Mouse (Mus musculus) embryonic facial prominence, embryonic 14.5 days (tissue): Measurements from ENCODE around the gene Gm17622. TPM values are rescaled to one million over a fixed set of nuclear protein-coding genes. Genes with fewer than 3 reads are reported as not detected.

Experiments used
- ATAC-seq: fragments of 200-750 bp; cut with Nextera tagmentation; 2 replicates; pipeline ENCODE4 v1.8.0; 2017; ENCODE audit warnings: low read depth, moderate number of reproducible peaks, moderate TSS enrichment
- DNase-seq: peaks from one replicate; pipeline ENCODE4 v3.0.0-alpha.2; 2015; ENCODE audit warnings: low spot score
- H3K27ac ChIP-seq: fragments of 300-500 bp; sonication (generic); replicated peaks from 2 replicates; pipeline ENCODE4 v1.5.1; 2014; ENCODE audit warnings: low read depth, mild to moderate bottlenecking, low read length, moderate library complexity
- H3K27me3 ChIP-seq: fragments of 300-500 bp; sonication (generic); replicated peaks from 2 replicates; pipeline ENCODE4 v1.6.1; 2014; ENCODE audit warnings: low read length; ENCODE audit not compliant: control insufficient read depth, insufficient read depth
- H3K36me3 ChIP-seq: fragments of 300-500 bp; sonication (generic); 2 replicates; pipeline ENCODE4 v1.6.1; 2014; ENCODE audit warnings: low read length, mixed read lengths; ENCODE audit not compliant: control insufficient read depth, insufficient read depth
- H3K4me1 ChIP-seq: fragments of 300-500 bp; sonication (generic); 2 replicates; pipeline ENCODE4 v1.6.1; 2014; ENCODE audit warnings: antibody characterized with exemption, low read length; ENCODE audit not compliant: control insufficient read depth, insufficient read depth
- H3K4me2 ChIP-seq: fragments of 300-500 bp; sonication (generic); 2 replicates; pipeline ENCODE4 v1.6.1; 2014; ENCODE audit warnings: low read depth, mild to moderate bottlenecking, low read length, moderate library complexity, mixed read lengths
- H3K4me3 ChIP-seq: fragments of 300-500 bp; sonication (generic); 2 replicates; pipeline ENCODE4 v1.5.1; 2014; ENCODE audit warnings: low read depth, mild to moderate bottlenecking, low read length
- H3K9ac ChIP-seq: fragments of 300-500 bp; sonication (generic); 2 replicates; pipeline ENCODE4 v1.6.1; 2014; ENCODE audit warnings: low read depth, mild to moderate bottlenecking, low read length, moderate library complexity, mixed read lengths
- H3K9me3 ChIP-seq: fragments of 300-500 bp; sonication (generic); 2 replicates; pipeline ENCODE4 v1.6.1; 2016; ENCODE audit warnings: low read length; ENCODE audit not compliant: control insufficient read depth
- WGBS: fragments of 180-500 bp; shearing (Covaris S2); extraction: QIAGEN DNeasy Blood & Tissue Kit; methylation state at CpG from one replicate; pipeline ENCODE4 v1.1.7; 2014; 5-methylcytosine and 5-hydroxymethylcytosine counted together
- polyA plus RNA-seq: library from polyadenylated mRNA; unstranded; fragments of >200 nt; fragmentation: Nextera tagmentation; extraction: Ambion mirVana; gene quantifications from 2 replicates; pipeline ENCODE4 v1.2.1, GENCODE M21; 2014

Gm17622 gene
- polyA plus RNA-seq, 1 experiment from 2014 or later, result not detected

DNA sequence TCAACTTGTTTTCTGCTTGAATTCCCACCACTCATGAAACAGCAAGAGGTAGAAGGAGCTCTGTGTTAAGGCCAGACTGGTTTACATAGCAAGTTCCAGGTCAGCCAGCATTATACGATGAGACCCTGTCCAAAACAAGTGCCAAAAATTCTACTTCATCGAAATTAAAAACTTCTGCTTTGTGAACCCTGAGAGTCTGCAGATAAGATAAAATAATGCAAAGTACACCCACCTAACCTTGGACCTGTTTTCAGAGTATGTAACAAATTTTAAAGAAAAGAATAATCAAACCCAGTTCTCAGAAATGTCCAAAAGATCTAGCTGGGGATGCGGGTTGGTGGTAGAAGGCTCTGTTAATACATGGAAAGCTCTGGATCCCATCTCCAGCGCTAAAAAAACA lies 31.9 kb upstream of the Gm17622 start:
- no peak for ATAC-seq
- 68% methylated on average over 4 of the region's 4 CpGs for WGBS
- Histone ChIP-seq H3K9ac (no peak overlapping the region), H3K4me1 (peaks cover 8% of the 10 kb centered on the region; the same call in 1 of the 2 replicates), H3K4me2 (no peak overlapping the region), H3K4me3 (no peak overlapping the region), H3K27ac (peak overlapping the region; percentile 64), H3K36me3 (no peaks in the 10 kb centered on the region), H3K27me3 (no peaks in the 10 kb centered on the region), H3K9me3 (no peaks in the 10 kb centered on the region)
- DNase-seq, result no peak

DNA sequence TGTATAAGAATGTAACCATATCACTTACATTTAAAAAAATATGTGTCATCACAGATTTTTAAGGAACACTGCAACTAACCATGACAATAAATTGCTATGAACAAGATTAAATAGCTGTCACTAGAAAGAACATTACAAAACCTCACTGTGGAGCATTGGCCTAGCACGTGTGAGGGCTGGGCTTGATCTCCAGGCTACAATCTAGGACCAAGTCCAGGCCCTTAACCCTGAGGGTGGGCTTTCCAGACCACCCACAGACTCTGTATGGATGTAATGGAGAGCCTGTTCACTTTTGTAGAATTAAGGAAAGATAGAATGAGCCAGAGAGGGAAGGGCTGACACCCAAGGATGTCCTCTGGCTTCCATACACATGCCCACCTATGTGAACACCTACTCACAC lies 27.9 kb upstream of the Gm17622 start:
- Histone ChIP-seq H3K9me3 (no peaks in the 10 kb centered on the region), H3K36me3 (no peaks in the 10 kb centered on the region), H3K4me1 (peaks cover 8% of the 10 kb centered on the region; the same call in 1 of the 2 replicates), H3K9ac (no peak overlapping the region), H3K4me3 (no peak overlapping the region), H3K27me3 (no peaks in the 10 kb centered on the region), H3K27ac (no peak overlapping the region), H3K4me2 (no peak overlapping the region)
- no peak for DNase-seq
- no peak for ATAC-seq
- 57% methylated on average over 1 of the region's 1 CpGs for WGBS

DNA sequence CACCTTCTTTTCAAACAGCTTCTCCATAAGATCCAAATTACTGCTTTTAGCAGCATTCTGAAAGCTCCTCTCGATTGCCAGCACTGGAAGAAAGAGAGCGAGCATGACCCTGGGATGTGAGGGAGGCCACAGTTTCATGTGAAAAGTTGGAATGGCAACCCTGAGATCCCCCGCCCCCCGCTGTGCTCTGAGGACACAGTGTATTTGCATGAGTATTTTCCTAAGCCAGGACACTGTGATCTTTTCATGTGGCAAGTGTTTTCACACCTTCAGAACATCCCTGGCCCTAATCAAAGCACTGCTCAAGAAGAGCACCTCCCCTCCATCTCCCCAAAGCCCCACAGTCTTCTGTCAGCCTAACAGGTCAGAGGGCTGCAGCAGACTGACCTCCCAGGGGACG lies 25.2 kb upstream of the Gm17622 start:
- ATAC-seq, result no peak
- Histone ChIP-seq H3K36me3 (no peaks in the 10 kb centered on the region), H3K4me2 (no peak overlapping the region), H3K27me3 (no peaks in the 10 kb centered on the region), H3K9me3 (no peaks in the 10 kb centered on the region), H3K4me1 (no peaks in the 10 kb centered on the region), H3K27ac (no peak overlapping the region), H3K4me3 (no peak overlapping the region), H3K9ac (no peak overlapping the region)
- WGBS, result 57% methylated on average over 5 of the region's 5 CpGs
- DNase-seq, result no peak

GRCm38 (mm10) chr13:96468678-96469077 lies 21.9 kb upstream of the Gm17622 start:
- H3K4me3 ChIP-seq, result no peak overlapping the region
- ATAC-seq (no peak), DNase-seq (no peak)
- WGBS, result 84% methylated on average over 5 of the region's 5 CpGs
- H3K9me3 ChIP-seq, result no peaks in the 10 kb centered on the region
- H3K4me2 ChIP-seq, result no peak overlapping the region
- H3K36me3 ChIP-seq, result no peaks in the 10 kb centered on the region
- H3K27me3 ChIP-seq, result no peaks in the 10 kb centered on the region
- H3K9ac ChIP-seq, result no peak overlapping the region
- no peak overlapping the region for H3K27ac ChIP-seq
- no peaks in the 10 kb centered on the region for H3K4me1 ChIP-seq

GRCm38 (mm10) chr13:96470556-96470955 lies 20.0 kb upstream of the Gm17622 start:
- Histone ChIP-seq H3K36me3 (no peaks in the 10 kb centered on the region), H3K27me3 (no peaks in the 10 kb centered on the region), H3K4me3 (no peak overlapping the region), H3K4me2 (no peak overlapping the region), H3K9me3 (no peaks in the 10 kb centered on the region), H3K4me1 (no peaks in the 10 kb centered on the region), H3K9ac (no peak overlapping the region), H3K27ac (no peak overlapping the region)
- WGBS, result 84% methylated on average over 6 of the region's 6 CpGs
- ATAC-seq (no peak), DNase-seq (no peak)

DNA sequence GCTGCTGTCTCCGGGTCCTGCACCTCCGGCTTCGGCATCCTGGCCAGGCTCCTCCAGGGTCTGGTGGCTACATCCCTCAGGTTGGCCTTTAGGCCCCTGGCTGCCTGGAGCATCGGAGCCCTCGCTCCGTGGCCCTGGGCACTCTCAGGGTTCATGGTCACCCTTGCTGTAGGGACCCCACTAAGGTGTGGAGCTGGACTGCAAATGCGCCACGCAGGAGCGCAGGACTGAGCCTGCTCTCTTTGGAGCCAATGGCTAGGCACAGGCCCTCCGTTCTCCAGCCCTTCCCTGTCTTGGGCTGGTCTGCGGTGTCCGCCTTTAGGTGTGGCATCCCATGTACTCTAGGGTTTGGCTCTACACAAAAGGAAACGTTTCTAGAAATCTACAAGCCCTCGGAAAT lies 19.6 kb upstream of the Gm17622 start, which contains the start of gene Ankdd1b:
Gene Ankdd1b, minus strand, starts transcription at position 242 of the 400 bp plus-strand sequence.
- Histone ChIP-seq H3K36me3 (no peaks in the 10 kb centered on the region), H3K9ac (no peak within 1 kb of the TSS), H3K4me2 (no peak within 1 kb of the TSS), H3K27ac (no peak within 1 kb of the TSS), H3K9me3 (no peaks in the 10 kb centered on the region), H3K4me1 (no peaks in the 10 kb centered on the region), H3K4me3 (no peak within 1 kb of the TSS), H3K27me3 (no peaks in the 10 kb centered on the region)
- ATAC-seq (no peak), DNase-seq (no peak)
- 88% methylated on average over 14 of the region's 14 CpGs for WGBS

DNA sequence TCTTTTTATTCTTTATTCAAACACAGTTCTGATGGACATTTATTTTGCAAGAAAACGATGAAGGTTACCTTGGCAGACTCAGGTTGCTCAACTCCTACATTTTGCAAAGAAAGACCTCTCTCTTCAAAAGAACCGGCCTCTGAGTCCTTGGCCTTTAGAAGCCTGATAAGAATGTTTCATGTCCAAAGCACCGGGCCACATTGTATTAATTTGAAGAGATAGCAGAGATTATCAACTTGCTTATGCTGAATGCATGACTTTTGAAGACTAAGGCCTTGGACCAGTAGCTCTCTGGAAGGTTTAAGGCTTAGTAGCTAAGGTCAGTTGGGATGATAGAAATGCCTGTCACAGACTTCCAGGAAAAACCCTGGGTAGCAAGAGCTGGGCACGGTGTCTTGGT lies 13.3 kb upstream of the Gm17622 start:
- 95% methylated on average over 4 of the region's 4 CpGs for WGBS
- Histone ChIP-seq H3K27ac (no peak overlapping the region), H3K27me3 (no peaks in the 10 kb centered on the region), H3K4me2 (no peak overlapping the region), H3K36me3 (0 out of 2 replicates have a peak, but pooled peaks cover 7% of the 10 kb centered on the region), H3K9ac (no peak overlapping the region), H3K4me1 (no peaks in the 10 kb centered on the region), H3K4me3 (no peak overlapping the region), H3K9me3 (no peaks in the 10 kb centered on the region)
- ATAC-seq (no peak), DNase-seq (no peak)

DNA sequence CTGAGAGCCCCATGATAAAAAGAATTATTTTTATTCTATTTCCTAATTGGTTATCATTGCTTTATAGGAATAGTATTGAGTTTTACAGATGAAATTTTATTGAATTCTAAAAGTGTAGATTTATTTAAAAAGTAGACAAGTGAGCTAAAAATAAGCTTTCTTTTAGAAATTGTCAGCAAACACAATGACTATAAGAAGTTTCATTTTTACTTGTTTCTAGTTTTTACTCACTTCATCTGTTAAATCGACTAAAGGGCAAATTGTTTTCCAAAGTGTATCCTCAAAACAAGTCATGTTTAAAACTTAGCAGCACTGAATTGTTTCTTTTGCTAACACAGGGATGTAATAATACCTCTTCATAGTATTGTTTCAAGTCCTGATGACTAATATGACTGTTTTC lies 11.5 kb upstream of the Gm17622 start:
- H3K36me3 ChIP-seq, result peaks cover 16% of the 10 kb centered on the region
- DNase-seq (no peak), ATAC-seq (no peak)
- no peak overlapping the region for H3K27ac ChIP-seq
- no peaks in the 10 kb centered on the region for H3K9me3 ChIP-seq
- 98% methylated on average over 1 of the region's 1 CpGs for WGBS
- H3K4me3 ChIP-seq, result no peak overlapping the region
- H3K4me2 ChIP-seq, result no peak overlapping the region
- no peak overlapping the region for H3K9ac ChIP-seq
- H3K4me1 ChIP-seq, result no peaks in the 10 kb centered on the region
- no peaks in the 10 kb centered on the region for H3K27me3 ChIP-seq

DNA sequence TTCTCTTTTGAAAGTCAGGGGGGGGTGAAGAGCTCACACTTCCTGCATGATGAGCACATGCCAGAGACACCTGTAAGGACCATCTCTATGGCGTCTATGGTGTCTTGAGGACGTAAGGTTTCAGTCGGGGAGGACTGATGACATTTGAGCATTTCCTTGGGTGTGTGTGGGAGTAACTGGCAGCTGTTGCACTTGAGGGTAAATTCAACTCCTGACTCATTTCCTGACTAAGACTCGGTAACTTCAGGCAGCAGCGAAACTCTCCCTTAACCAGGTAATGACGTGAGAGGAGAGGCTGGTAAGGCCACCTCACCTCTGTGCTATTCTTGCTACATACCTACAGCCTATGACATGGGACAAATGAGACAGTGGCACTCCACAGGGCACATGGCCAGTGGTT lies 3.3 kb upstream of the Gm17622 start:
- WGBS, result 94% methylated on average over 6 of the region's 6 CpGs
- ATAC-seq (no peak), DNase-seq (no peak)
- Histone ChIP-seq H3K27me3 (no peaks in the 10 kb centered on the region), H3K9ac (no peak overlapping the region), H3K4me2 (no peak overlapping the region), H3K4me1 (no peaks in the 10 kb centered on the region), H3K4me3 (no peak overlapping the region), H3K27ac (no peak overlapping the region), H3K9me3 (no peaks in the 10 kb centered on the region), H3K36me3 (peaks cover 46% of the 10 kb centered on the region)
